Mouse (Mus musculus): ENCODE data around the gene Shq1. TPM values are rescaled to one million over a fixed set of nuclear protein-coding genes. Genes with fewer than 3 reads are reported as not detected.

Gene Shq1
- total RNA-seq, 2 experiments from 2014 or later: 5.8 to 6.7 TPM

- peak; percentile 23 for TF ChIP-seq CTCF (IDR thresholded peaks at IDR 0.05)
- no peak overlapping the region for H3K4me3 ChIP-seq
- intact Hi-C loops (cut with DNase I): no loop called here
- no peak overlapping the region for H3K27ac ChIP-seq
- no peak for DNase-seq (ENCODE audit: extremely low spot score in 1 of 2, low spot score in 2 of 2)
Measured at GRCm38 (mm10) chr6:100667644-100668043, 3.3 kb downstream of the Shq1 start.

- DNase-seq (ENCODE audit: extremely low spot score in 1 of 2, low spot score in 2 of 2): no peak
- Histone ChIP-seq H3K4me3 (no peak overlapping the region), H3K27ac (no peak overlapping the region)
- TF ChIP-seq CTCF (IDR thresholded peaks at IDR 0.05): no peak
- intact Hi-C loops (cut with DNase I): no loop called here
Measured at GRCm38 (mm10) chr6:100662224-100662623, 8.7 kb downstream of the Shq1 start.

DNA sequence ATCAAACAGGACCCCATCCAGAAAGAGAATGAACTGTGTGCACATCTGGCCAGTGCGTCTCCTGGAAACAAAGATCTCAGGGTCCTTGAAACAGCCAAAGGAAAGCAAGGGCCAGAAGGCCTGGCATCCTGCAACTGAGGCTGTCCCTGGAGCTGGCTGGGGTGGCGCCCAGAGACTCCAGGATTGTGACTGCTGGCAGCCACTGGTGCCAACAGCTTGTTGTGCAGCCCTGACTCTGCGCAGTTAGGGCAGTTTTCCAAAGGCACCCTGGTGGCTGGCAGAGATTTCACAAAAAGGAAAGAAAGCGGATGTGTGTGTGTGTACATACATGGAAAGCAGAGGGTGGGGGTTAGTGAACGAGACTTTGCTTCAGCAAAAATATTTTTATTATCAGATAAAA, 10.6 kb downstream of the Shq1 start:
- peak; percentile 16; the same call in 1 of the 2 replicates for TF ChIP-seq CTCF (IDR thresholded peaks at IDR 0.05)
- DNase-seq (ENCODE audit: extremely low spot score in 1 of 2, low spot score in 2 of 2): peak; percentile 44 to 54
- H3K4me3 ChIP-seq: no peak overlapping the region
- no peak overlapping the region for H3K27ac ChIP-seq
- intact Hi-C loops (cut with DNase I): no loop called here

DNA sequence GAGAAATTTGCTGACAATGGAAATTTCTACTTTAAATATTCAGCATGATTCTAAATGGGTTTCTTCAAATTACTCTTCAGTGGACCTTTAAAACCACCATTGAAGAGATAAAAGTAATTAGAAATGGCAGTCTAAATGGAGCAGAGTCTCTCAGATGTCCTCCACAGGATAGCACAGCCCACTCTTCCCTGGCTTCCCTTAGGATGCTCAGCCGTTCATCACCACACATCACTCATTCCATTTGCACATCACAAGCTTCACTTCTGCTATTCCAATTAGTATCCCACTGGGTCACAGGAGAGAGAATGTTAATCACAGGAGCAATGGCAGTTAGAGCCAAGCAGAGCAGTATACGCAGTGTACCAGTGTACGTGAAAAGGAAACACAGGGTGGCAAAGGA, 18.4 kb downstream of the Shq1 start:
- no peak overlapping the region for H3K27ac ChIP-seq
- TF ChIP-seq CTCF (IDR thresholded peaks at IDR 0.05): no peak
- no peak overlapping the region for H3K4me3 ChIP-seq
- no peak for DNase-seq (ENCODE audit: extremely low spot score in 1 of 2, low spot score in 2 of 2)
- intact Hi-C loops (cut with DNase I): no loop called here

DNA sequence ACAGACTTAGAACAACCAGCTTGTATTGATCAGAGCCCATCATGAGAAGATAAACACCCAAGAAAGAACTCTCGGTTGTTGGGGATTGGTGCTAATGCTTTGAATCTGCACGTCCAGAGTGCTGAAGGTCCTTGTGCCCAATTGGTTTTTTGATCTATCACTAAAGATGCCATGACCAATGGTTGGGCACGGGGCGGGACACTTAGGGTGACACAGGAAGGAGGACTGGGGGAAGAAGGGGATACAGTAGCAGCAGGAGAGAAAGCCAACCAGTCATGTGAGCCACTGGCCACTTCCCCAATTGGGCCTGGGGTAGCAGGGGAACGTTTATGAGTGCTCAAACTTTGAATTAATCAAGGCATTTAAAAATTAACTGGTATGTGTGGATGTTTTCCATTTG, 23.8 kb downstream of the Shq1 start:
- no peak overlapping the region for H3K4me3 ChIP-seq
- no peak overlapping the region for H3K27ac ChIP-seq
- intact Hi-C loops (cut with DNase I): loop anchor here (2.0 to 10.0 kb wide), 4 partner anchors 662 to 995 kb away; no protein-coding TSS in a partner anchor
- DNase-seq (ENCODE audit: extremely low spot score in 1 of 2, low spot score in 2 of 2): no peak
- TF ChIP-seq CTCF (IDR thresholded peaks at IDR 0.05): no peak

GRCm38 (mm10) chr6:100645469-100646201, 25.3 kb downstream of the Shq1 start:
- Histone ChIP-seq H3K4me3 (no peak overlapping the region), H3K27ac (no peak overlapping the region)
- TF ChIP-seq CTCF (IDR thresholded peaks at IDR 0.05): peak; percentile 80
- intact Hi-C loops (cut with DNase I): loop anchor here (2.0 to 10.0 kb wide), 4 partner anchors 661 to 993 kb away; no protein-coding TSS in a partner anchor
- peak; percentile 44 to 52 for DNase-seq (ENCODE audit: extremely low spot score in 1 of 2, low spot score in 2 of 2)

GRCm38 (mm10) chr6:100644631-100645030, 26.3 kb downstream of the Shq1 start:
- no peak for DNase-seq (ENCODE audit: extremely low spot score in 1 of 2, low spot score in 2 of 2)
- intact Hi-C loops (cut with DNase I): loop anchor here (5.0 to 10.0 kb wide), 3 partner anchors 367 to 992 kb away; no protein-coding TSS in a partner anchor

GRCm38 (mm10) chr6:100642786-100643185, 28.2 kb downstream of the Shq1 start:
- intact Hi-C loops (cut with DNase I): loop anchor here (5.0 to 10.0 kb wide), 2 partner anchors 365 to 658 kb away; no protein-coding TSS in a partner anchor
- no peak overlapping the region for H3K4me3 ChIP-seq
- H3K27ac ChIP-seq: no peak overlapping the region
- DNase-seq (ENCODE audit: extremely low spot score in 1 of 2, low spot score in 2 of 2): no peak
- no peak for TF ChIP-seq CTCF (IDR thresholded peaks at IDR 0.05)

More at GRCm38 (mm10) chr6:100644631-100645030, 26.3 kb downstream of the Shq1 start:
- no peak for TF ChIP-seq CTCF (IDR thresholded peaks at IDR 0.05)
- Histone ChIP-seq H3K27ac (no peak overlapping the region), H3K4me3 (no peak overlapping the region)

DNA sequence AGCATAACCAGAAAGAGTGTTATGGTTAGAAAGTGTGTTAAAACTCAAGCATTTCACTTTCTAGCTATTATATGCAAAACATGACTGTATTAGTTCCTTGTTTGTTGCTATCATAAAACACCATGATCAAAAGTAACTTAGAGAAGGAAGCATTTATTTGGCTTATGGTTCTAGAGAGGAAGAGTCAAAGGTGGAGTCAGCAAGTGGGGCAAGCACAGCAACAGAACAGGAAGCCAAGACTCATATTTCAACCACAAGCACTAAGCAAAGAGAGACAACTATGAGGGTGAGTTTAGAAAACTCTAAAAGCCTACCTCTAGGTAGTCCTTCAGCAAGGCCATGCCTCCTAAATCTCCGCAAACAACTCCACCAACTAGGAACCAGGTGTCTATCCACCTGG, 30.4 kb downstream of the Shq1 start:
- DNase-seq (ENCODE audit: extremely low spot score in 1 of 2, low spot score in 2 of 2): no peak
- no peak overlapping the region for H3K27ac ChIP-seq
- no peak for TF ChIP-seq CTCF (IDR thresholded peaks at IDR 0.05)
- no peak overlapping the region for H3K4me3 ChIP-seq
- intact Hi-C loops (cut with DNase I): loop anchor here (5.0 to 10.0 kb wide), 2 partner anchors 363 to 656 kb away; no protein-coding TSS in a partner anchor

- H3K27ac ChIP-seq: no peak overlapping the region
- intact Hi-C loops (cut with DNase I): no loop called here
- no peak for DNase-seq (ENCODE audit: extremely low spot score in 1 of 2, low spot score in 2 of 2)
- no peak for TF ChIP-seq CTCF (IDR thresholded peaks at IDR 0.05)
- H3K4me3 ChIP-seq: no peak overlapping the region
Measured at GRCm38 (mm10) chr6:100629086-100629485, 41.9 kb downstream of the Shq1 start.

DNA sequence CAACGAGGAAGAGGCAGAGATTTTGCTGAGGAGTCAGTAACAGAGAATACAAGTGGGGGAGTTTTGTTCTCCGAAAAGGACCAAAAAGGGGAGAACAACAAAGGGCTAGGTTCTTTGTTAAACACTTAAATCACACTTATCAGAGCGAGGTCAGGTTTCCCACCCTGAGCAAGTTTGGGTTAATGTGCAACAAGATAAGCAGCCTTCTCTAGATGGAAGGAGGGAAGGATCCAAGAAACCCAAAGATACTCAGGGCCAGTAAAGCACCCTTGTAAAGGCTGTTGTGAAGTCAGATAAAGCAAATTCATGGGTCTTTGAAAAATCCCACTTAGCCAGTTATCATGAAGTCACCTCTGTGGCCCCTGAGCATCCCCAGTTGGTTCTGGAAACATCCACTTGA, 42.7 kb downstream of the Shq1 start:
- intact Hi-C loops (cut with DNase I): no loop called here
- TF ChIP-seq CTCF (IDR thresholded peaks at IDR 0.05): no peak
- no peak overlapping the region for H3K27ac ChIP-seq
- H3K4me3 ChIP-seq: no peak overlapping the region
- DNase-seq (ENCODE audit: extremely low spot score in 1 of 2, low spot score in 2 of 2): no peak

DNA sequence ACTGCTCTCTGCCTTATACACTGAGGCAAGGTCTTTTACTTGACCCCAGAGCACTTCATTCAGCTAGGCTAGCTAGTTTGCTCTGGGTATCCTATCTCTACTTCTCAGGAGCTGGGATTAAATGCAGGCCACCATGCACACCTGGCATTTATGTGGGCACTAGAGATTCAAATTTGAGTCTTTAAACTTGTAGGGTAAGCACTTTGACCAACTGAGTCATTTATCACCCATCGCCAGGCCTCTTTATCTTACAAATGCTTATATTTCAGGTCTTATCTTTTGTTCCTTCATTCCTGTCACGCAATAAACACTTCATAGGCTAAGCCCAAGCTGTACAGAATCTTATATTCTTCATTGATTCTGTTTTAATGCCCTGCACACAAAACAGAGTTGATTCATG, 47.0 kb downstream of the Shq1 start:
- Histone ChIP-seq H3K4me3 (no peak overlapping the region), H3K27ac (no peak overlapping the region)
- intact Hi-C loops (cut with DNase I): no loop called here
- no peak for DNase-seq (ENCODE audit: extremely low spot score in 1 of 2, low spot score in 2 of 2)
- no peak for TF ChIP-seq CTCF (IDR thresholded peaks at IDR 0.05)
